Mouse (Mus musculus): ENCODE measurements around the gene Olfr544. TPM values are rescaled to one million over a fixed set of nuclear protein-coding genes. Genes with fewer than 3 reads are reported as not detected.

Gene Olfr544
- polyA plus RNA-seq, 1 experiment from 2014 or later, result 0.04 TPM

- no peaks in the 10 kb centered on the region for H3K36me3 ChIP-seq
- ATAC-seq (ENCODE audit: insufficient read depth, low FRiP score, low read depth), result no peak
Measured at GRCm38 (mm10) chr7:102476601-102477000, 11.5 kb downstream of the Olfr544 start.

GRCm38 (mm10) chr7:102472675-102473074, 15.4 kb downstream of the Olfr544 start:
- H3K36me3 ChIP-seq, result peaks cover 7% of the 10 kb centered on the region; the same call in 1 of the 2 replicates
- no peak overlapping the region for H3K4me3 ChIP-seq (replicated peaks)
- no peaks in the 10 kb centered on the region for H3K4me1 ChIP-seq
- H3K9ac ChIP-seq, result no peak overlapping the region
- H3K9me3 ChIP-seq, result no peaks in the 10 kb centered on the region
- H3K27ac ChIP-seq, result no peak overlapping the region
- ATAC-seq (ENCODE audit: insufficient read depth, low FRiP score, low read depth), result no peak
- H3K27me3 ChIP-seq (replicated peaks), result no peaks in the 10 kb centered on the region
- H3K4me2 ChIP-seq, result no peak overlapping the region
- WGBS, result 57% methylated on average over 5 of the region's 5 CpGs

More at GRCm38 (mm10) chr7:102476601-102477000, 11.5 kb downstream of the Olfr544 start:
- 92% methylated on average over 5 of the region's 5 CpGs for WGBS
- no peaks in the 10 kb centered on the region for H3K9me3 ChIP-seq
- H3K4me2 ChIP-seq, result no peak overlapping the region
- H3K4me3 ChIP-seq (replicated peaks), result no peak overlapping the region
- no peak overlapping the region for H3K27ac ChIP-seq
- no peak overlapping the region for H3K9ac ChIP-seq
- no peaks in the 10 kb centered on the region for H3K4me1 ChIP-seq
- H3K27me3 ChIP-seq (replicated peaks), result no peaks in the 10 kb centered on the region

GRCm38 (mm10) chr7:102467566-102467965, 20.5 kb downstream of the Olfr544 start:
- Histone ChIP-seq H3K9ac (no peak overlapping the region), H3K4me2 (no peak overlapping the region), H3K36me3 (peaks cover 44% of the 10 kb centered on the region), H3K9me3 (no peaks in the 10 kb centered on the region), H3K4me1 (no peaks in the 10 kb centered on the region), H3K27me3 (replicated peaks) (no peaks in the 10 kb centered on the region), H3K27ac (no peak overlapping the region), H3K4me3 (replicated peaks) (no peak overlapping the region)
- 87% methylated on average over 8 of the region's 8 CpGs for WGBS
- ATAC-seq (ENCODE audit: insufficient read depth, low FRiP score, low read depth), result no peak

- H3K27me3 ChIP-seq (replicated peaks), result no peaks in the 10 kb centered on the region
- no peaks in the 10 kb centered on the region for H3K9me3 ChIP-seq
- H3K4me3 ChIP-seq (replicated peaks), result no peak overlapping the region
- no peak for ATAC-seq (ENCODE audit: insufficient read depth, low FRiP score, low read depth)
- 89% methylated on average over 5 of the region's 5 CpGs for WGBS
- no peak overlapping the region for H3K4me2 ChIP-seq
- no peak overlapping the region for H3K9ac ChIP-seq
- H3K27ac ChIP-seq, result no peak overlapping the region
- H3K36me3 ChIP-seq, result peaks cover 63% of the 10 kb centered on the region
- no peaks in the 10 kb centered on the region for H3K4me1 ChIP-seq
Measured at GRCm38 (mm10) chr7:102458618-102459380, 29.3 kb downstream of the Olfr544 start.

- Histone ChIP-seq H3K4me2 (no peak overlapping the region), H3K9me3 (no peaks in the 10 kb centered on the region), H3K4me3 (replicated peaks) (no peak overlapping the region), H3K4me1 (peaks cover 7% of the 10 kb centered on the region; the same call in 1 of the 2 replicates), H3K36me3 (peaks cover 20% of the 10 kb centered on the region), H3K27me3 (replicated peaks) (no peaks in the 10 kb centered on the region), H3K9ac (no peak overlapping the region), H3K27ac (no peak overlapping the region)
- no peak for ATAC-seq (ENCODE audit: insufficient read depth, low FRiP score, low read depth)
- 90% methylated on average over 9 of the region's 9 CpGs for WGBS
Measured at GRCm38 (mm10) chr7:102446438-102446837, 41.7 kb downstream of the Olfr544 start.

GRCm38 (mm10) chr7:102444301-102444700, 43.8 kb downstream of the Olfr544 start:
- 65% methylated on average over 2 of the region's 2 CpGs for WGBS

GRCm38 (mm10) chr7:102442432-102442831, 45.7 kb downstream of the Olfr544 start:
- Histone ChIP-seq H3K9ac (peak overlapping the region; percentile 71), H3K27ac (peak overlapping the region; percentile 91; the same call in 1 of the 2 replicates), H3K4me3 (replicated peaks) (peak overlapping the region; percentile 84), H3K9me3 (no peaks in the 10 kb centered on the region), H3K4me1 (peaks cover 11% of the 10 kb centered on the region; the same call in 1 of the 2 replicates), H3K36me3 (peaks cover 13% of the 10 kb centered on the region), H3K27me3 (replicated peaks) (no peaks in the 10 kb centered on the region), H3K4me2 (peak overlapping the region; percentile 60)
- no peak for ATAC-seq (ENCODE audit: insufficient read depth, low FRiP score, low read depth)
- WGBS, result 0% methylated on average over 4 of the region's 4 CpGs

More at GRCm38 (mm10) chr7:102444301-102444700, 43.8 kb downstream of the Olfr544 start:
- Histone ChIP-seq H3K27me3 (replicated peaks) (no peaks in the 10 kb centered on the region), H3K9ac (no peak overlapping the region), H3K9me3 (no peaks in the 10 kb centered on the region), H3K36me3 (peaks cover 17% of the 10 kb centered on the region), H3K4me2 (no peak overlapping the region), H3K4me1 (peaks cover 11% of the 10 kb centered on the region; the same call in 1 of the 2 replicates), H3K4me3 (replicated peaks) (no peak overlapping the region), H3K27ac (no peak overlapping the region)
- ATAC-seq (ENCODE audit: insufficient read depth, low FRiP score, low read depth), result peak; percentile 53; the same call in 1 of the 2 replicates

GRCm38 (mm10) chr7:102441657-102442391, 46.3 kb downstream of the Olfr544 start, which contains the start of gene Rrm1:
Rrm1 (plus strand) TSS chr7:102441695.
- peak within 1 kb of the TSS; percentile 91 for H3K27ac ChIP-seq
- peaks cover 13% of the 10 kb centered on the region for H3K36me3 ChIP-seq
- peaks cover 11% of the 10 kb centered on the region; the same call in 1 of the 2 replicates for H3K4me1 ChIP-seq
- no peaks in the 10 kb centered on the region for H3K9me3 ChIP-seq
- H3K27me3 ChIP-seq (replicated peaks), result no peaks in the 10 kb centered on the region
- peak within 1 kb of the TSS; percentile 71 for H3K9ac ChIP-seq
- WGBS, result under 1% methylated on average over 47 of the region's 56 CpGs
- ATAC-seq (ENCODE audit: insufficient read depth, low FRiP score, low read depth), result peak; percentile 98
- H3K4me3 ChIP-seq (replicated peaks), result peak within 1 kb of the TSS; percentile 84
- peak within 1 kb of the TSS; percentile 60 for H3K4me2 ChIP-seq

- ATAC-seq (ENCODE audit: insufficient read depth, low FRiP score, low read depth), result no peak
Measured at GRCm38 (mm10) chr7:102440822-102441656, 47.1 kb downstream of the Olfr544 start.

GRCm38 (mm10) chr7:102434344-102434743, 53.8 kb downstream of the Olfr544 start:
- Histone ChIP-seq H3K4me3 (replicated peaks) (no peak overlapping the region), H3K9ac (no peak overlapping the region), H3K4me1 (no peaks in the 10 kb centered on the region), H3K4me2 (no peak overlapping the region), H3K9me3 (no peaks in the 10 kb centered on the region), H3K27ac (no peak overlapping the region), H3K27me3 (replicated peaks) (no peaks in the 10 kb centered on the region), H3K36me3 (no peaks in the 10 kb centered on the region)
- no peak for ATAC-seq (ENCODE audit: insufficient read depth, low FRiP score, low read depth)
- 61% methylated on average over 2 of the region's 2 CpGs for WGBS

More at GRCm38 (mm10) chr7:102440822-102441656, 47.1 kb downstream of the Olfr544 start:
- H3K9ac ChIP-seq, result no peak overlapping the region
- no peaks in the 10 kb centered on the region for H3K27me3 ChIP-seq (replicated peaks)
- peaks cover 11% of the 10 kb centered on the region; the same call in 1 of the 2 replicates for H3K4me1 ChIP-seq
- WGBS, result 51% methylated on average over 15 of the region's 15 CpGs
- H3K36me3 ChIP-seq, result peaks cover 6% of the 10 kb centered on the region
- peak overlapping the region; percentile 32 for H3K4me2 ChIP-seq
- no peaks in the 10 kb centered on the region for H3K9me3 ChIP-seq
- no peak overlapping the region for H3K27ac ChIP-seq
- H3K4me3 ChIP-seq (replicated peaks), result peak overlapping the region; percentile 84; the same call in 1 of the 2 replicates
